Mouse (Mus musculus) small intestine, adult 2 months (tissue): ENCODE measurements around the gene Hltf.

Experiments
- CTCF ChIP-seq: fragments of 200-500 bp; IDR thresholded peaks from 2 replicates; pipeline ENCODE4 v1.5.1; 2012; ENCODE audit warnings: low read depth, mild to moderate bottlenecking, control low read depth, inconsistent platforms, low read length, moderate library complexity, mixed read lengths; ENCODE audit not compliant: insufficient replicate concordance, insufficient read length; ENCODE audit errors: extremely low read depth
- POLR2A ChIP-seq: fragments of 200-500 bp; IDR thresholded peaks from 2 replicates; pipeline ENCODE4 v1.6.1; 2012; ENCODE audit warnings: low read depth, mild to moderate bottlenecking, control low read depth, inconsistent platforms, low read length, moderate library complexity

DNA sequence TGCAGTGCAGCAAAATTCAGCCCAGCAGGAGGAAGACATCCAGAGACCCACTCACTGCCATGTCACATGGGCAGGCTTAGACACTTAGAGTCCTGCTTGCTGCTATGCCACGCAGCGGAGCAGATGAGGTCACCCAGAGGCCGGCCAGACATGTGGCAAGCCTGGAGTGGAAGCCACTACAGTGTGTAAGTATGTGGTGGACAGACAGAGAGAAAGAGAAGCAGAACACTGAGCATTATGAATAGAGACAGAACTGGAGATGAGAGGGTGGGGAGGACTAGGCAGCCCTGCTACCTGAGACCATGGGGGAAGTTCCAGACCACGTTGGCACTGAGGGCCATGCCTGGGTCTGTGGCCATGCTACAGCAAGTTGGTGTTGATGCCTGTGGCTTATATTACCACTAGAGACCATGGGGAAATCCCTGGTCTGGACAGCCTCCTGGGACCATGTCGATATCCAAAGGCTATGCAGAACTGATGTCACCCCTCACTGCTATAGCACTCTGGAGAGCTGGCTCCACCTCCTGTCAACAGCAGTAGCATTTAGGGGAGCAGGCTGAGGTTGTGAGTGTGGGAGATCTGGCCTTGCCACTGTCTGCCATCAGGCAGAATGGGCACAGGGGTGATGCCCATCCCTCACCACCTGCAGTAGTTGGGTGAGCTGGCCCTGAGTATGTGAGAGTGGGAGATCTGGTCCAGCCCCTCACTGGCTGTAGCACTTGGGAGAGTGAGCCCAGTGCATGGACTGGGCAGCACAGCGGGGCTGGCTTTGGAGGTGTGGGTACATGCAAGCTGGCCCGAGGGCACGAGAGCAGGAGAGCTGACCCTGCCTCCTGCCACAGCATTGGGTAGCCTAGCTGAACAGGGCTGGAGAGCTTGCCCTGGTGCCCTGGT is 73.1 kb downstream of the Hltf start:
- TF ChIP-seq CTCF (no peak), POLR2A (no peak)
